ENCODE assay signal across 8 mouse cellular contexts in genomic region chr1:185454575-185454954, GRCm38 (mm10). TPM values are rescaled to one million over a fixed set of nuclear protein-coding genes. Genes with fewer than 3 reads are reported as not detected.
DNase-seq lines count a peak whose midpoint lies in the region; ATAC-seq and TF ChIP-seq lines count a peak whose summit lies in the region.

TSS of gene Slc30a10 (plus strand) at chr1:185454848.

- DNase-seq in adrenal gland, adult 2 months, result peak; percentile 47
- DNase-seq in adrenal gland, postnatal 4 days (ENCODE audit: low spot score in 2 of 2), result no peak
- DNase-seq in cerebellum, postnatal 10 days, result peak; percentile 84 to 88
- DNase-seq in frontal cortex, adult 2 months (ENCODE audit: extremely low spot score in 1 of 2, low spot score in 1 of 2), result peak in 1 of 2 experiments; percentile 59
- DNase-seq in layer of hippocampus, adult 8-10 months (ENCODE audit: low spot score in 2 of 2), result peak; percentile 35 to 45

- TF ChIP-seq CTCF in E14TG2a.4 (conservative IDR thresholded peaks at IDR 0.05; ENCODE audit: low read length), result no peak

- WGBS in stomach, embryonic 14.5 days, result 3% methylated on average over 14 of the region's 18 CpGs

- H3K27me3 ChIP-seq in E14TG2a.4 (ENCODE audit: insufficient read depth, low read length), result peaks cover 47% of the 10 kb centered on the region
- peaks cover 56% of the 10 kb centered on the region for H3K27me3 ChIP-seq in megakaryocyte, embryonic 14.5 days (replicated peaks)
- H3K27me3 ChIP-seq in stomach, embryonic 14.5 days (ENCODE audit: control insufficient read depth, insufficient read depth, low read length), result peaks cover 25% of the 10 kb centered on the region

- H3K4me2 ChIP-seq in stomach, embryonic 14.5 days (replicated peaks; ENCODE audit: low read depth, low read length), result peak within 1 kb of the TSS; percentile 84

- no peaks in the 10 kb centered on the region for H3K9me3 ChIP-seq in E14TG2a.4 (ENCODE audit: low read length)
- H3K9me3 ChIP-seq in megakaryocyte, embryonic 14.5 days, result peaks cover 7% of the 10 kb centered on the region; the same call in 1 of the 2 replicates
- H3K9me3 ChIP-seq in stomach, embryonic 14.5 days (ENCODE audit: control insufficient read depth, low read depth, low read length), result no peaks in the 10 kb centered on the region

- no peak within 1 kb of the TSS for H3K9ac ChIP-seq in stomach, embryonic 14.5 days (replicated peaks; ENCODE audit: low read depth, low read length)

- H3K4me3 ChIP-seq in E14TG2a.4 (replicated peaks; ENCODE audit: low read length), result peak within 1 kb of the TSS; percentile 84
- peak within 1 kb of the TSS; percentile 90 for H3K4me3 ChIP-seq in megakaryocyte, embryonic 14.5 days (replicated peaks)
- H3K4me3 ChIP-seq in stomach, embryonic 14.5 days (ENCODE audit: low read depth, low read length), result peak within 1 kb of the TSS; percentile 46

- H3K36me3 ChIP-seq in E14TG2a.4 (ENCODE audit: insufficient read depth, low read length), result no peaks in the 10 kb centered on the region
- H3K36me3 ChIP-seq in megakaryocyte, embryonic 14.5 days (replicated peaks; ENCODE audit: low read length), result no peaks in the 10 kb centered on the region
- H3K36me3 ChIP-seq in stomach, embryonic 14.5 days (ENCODE audit: control insufficient read depth, insufficient read depth, low read length), result no peaks in the 10 kb centered on the region

- peaks cover 16% of the 10 kb centered on the region for H3K4me1 ChIP-seq in E14TG2a.4 (replicated peaks; ENCODE audit: low read depth, low read length)
- peaks cover 15% of the 10 kb centered on the region for H3K4me1 ChIP-seq in megakaryocyte, embryonic 14.5 days
- peaks cover 4% of the 10 kb centered on the region; the same call in 1 of the 2 replicates for H3K4me1 ChIP-seq in stomach, embryonic 14.5 days (ENCODE audit: control insufficient read depth, insufficient read depth, low read length)

- H3K27ac ChIP-seq in stomach, embryonic 14.5 days (ENCODE audit: low read length), result no peak within 1 kb of the TSS

- peak; percentile 91 for ATAC-seq in stomach, embryonic 14.5 days (ENCODE audit: insufficient number of reproducible peaks, insufficient read depth, low FRiP score, low read depth)

RNA-seq across cellular contexts. Expression of gene Slc30a10, which starts in this region (rescaled TPM):
- under 1 TPM in 1 of 2 experiments, not detected in 1; 0.09 TPM for total RNA-seq in adrenal gland, adult 2 months (2021)
- polyA plus RNA-seq in adrenal gland, adult 2 months (2012; rRNA removed), result not detected in 2 replicates
- 1 to 10 TPM in 1 of 2 experiments, under 1 TPM in 1; 0.76 to 2.6 TPM for total RNA-seq in adrenal gland, postnatal 4 days (2021)
- polyA plus RNA-seq in frontal cortex, adult 2 months (2012; rRNA removed), result 11.5 and 14.3 TPM in 2 replicates
- 1 to 10 TPM; 6.8 to 9.3 (median 9.0) TPM for total RNA-seq in layer of hippocampus, adult 8-10 months (2022)
- polyA plus RNA-seq in megakaryocyte, embryonic 14.5 days (2012; ENCODE audit: insufficient read depth, low replicate concordance), result not detected in 2 replicates
- 0.20 and 0.35 TPM in 2 replicates for polyA plus RNA-seq in stomach, embryonic 14.5 days (2014; fragmentation: Nextera tagmentation; extraction: Ambion mirVana)

Comparison
In these comparisons a context has a peak if more than half of its experiments do, and no peak if none do; other contexts are left out.
1. Peak in DNase-seq in adrenal gland, adult 2 months; RNA of the gene not detected or under 1 TPM.
2. Peak in ATAC-seq, H3K4me3 ChIP-seq and H3K4me2 ChIP-seq in stomach, embryonic 14.5 days; RNA of the gene not detected or under 1 TPM.
3. DNase-seq: peak in cerebellum, postnatal 10 days (2 of 2) and layer of hippocampus, adult 8-10 months (2 of 2); none in adrenal gland, postnatal 4 days (0 of 2).
4. Peak in every context shown above with its lines, with median percentiles within 50 percentile points of each other: H3K4me3 ChIP-seq.